ENCODE assay signal across 16 mouse cellular contexts in genomic region chr11:116846593-116847181, GRCm38 (mm10). TPM values are rescaled to one million over a fixed set of nuclear protein-coding genes. Genes with fewer than 3 reads are reported as not detected.
DNase-seq lines count a peak whose midpoint lies in the region; ATAC-seq and TF ChIP-seq lines count a peak whose summit lies in the region.
"Had no signal": no experiment of that assay in that cellular context is flagged by ENCODE, and none has a peak within 500 bp of the region (broad histone marks: within the 10 kb centered on the region; RNA-seq: fewer than 3 reads in every experiment).

No protein-coding gene starts in this region.

- TF ChIP-seq CTCF in midbrain, postnatal 0 days (IDR thresholded peaks at IDR 0.05) = no peak

- H3K4me1 ChIP-seq in forebrain, embryonic 15.5 days = peaks cover 59% of the 10 kb centered on the region
- H3K4me1 ChIP-seq in forebrain, embryonic 14.5 days (ENCODE audit: control insufficient read depth, insufficient read depth, low read length) = peaks cover 23% of the 10 kb centered on the region
- peaks cover 25% of the 10 kb centered on the region for H3K4me1 ChIP-seq in midbrain, embryonic 14.5 days (ENCODE audit: control insufficient read depth, insufficient read depth, low read length)
- H3K4me1 ChIP-seq in midbrain, postnatal 0 days (ENCODE audit: insufficient read depth, low read length) = peaks cover 3% of the 10 kb centered on the region; the same call in 1 of the 2 replicates
- H3K4me1 ChIP-seq in embryonic facial prominence, embryonic 15.5 days = peaks cover 27% of the 10 kb centered on the region

- H3K9me3 ChIP-seq in forebrain, embryonic 15.5 days = no peaks in the 10 kb centered on the region
- no peaks in the 10 kb centered on the region for H3K9me3 ChIP-seq in forebrain, embryonic 14.5 days (replicated peaks; ENCODE audit: control insufficient read depth, low read length)
- no peaks in the 10 kb centered on the region for H3K9me3 ChIP-seq in midbrain, embryonic 14.5 days (ENCODE audit: control insufficient read depth, low read length)
- H3K9me3 ChIP-seq in midbrain, postnatal 0 days (ENCODE audit: low read length) = no peaks in the 10 kb centered on the region
- H3K9me3 ChIP-seq in embryonic facial prominence, embryonic 15.5 days (replicated peaks) = no peaks in the 10 kb centered on the region
- H3K9me3 ChIP-seq: hindbrain, embryonic 12.5 days; kidney, embryonic 15.5 days had no signal

- H3K9ac ChIP-seq in forebrain, embryonic 15.5 days (replicated peaks) = no peak overlapping the region
- H3K9ac ChIP-seq in forebrain, embryonic 14.5 days (ENCODE audit: low read length) = no peak overlapping the region
- no peak overlapping the region for H3K9ac ChIP-seq in midbrain, embryonic 14.5 days (replicated peaks; ENCODE audit: low read length)
- H3K9ac ChIP-seq in midbrain, postnatal 0 days (replicated peaks; ENCODE audit: low read length, poor library complexity, severe bottlenecking) = no peak overlapping the region
- H3K9ac ChIP-seq in embryonic facial prominence, embryonic 15.5 days = no peak overlapping the region
- H3K9ac ChIP-seq: hindbrain, embryonic 12.5 days; kidney, embryonic 15.5 days had no signal

- no peak overlapping the region for H3K4me2 ChIP-seq in forebrain, embryonic 15.5 days (replicated peaks)
- no peak overlapping the region for H3K4me2 ChIP-seq in forebrain, embryonic 14.5 days (ENCODE audit: low read length)
- H3K4me2 ChIP-seq in midbrain, embryonic 14.5 days (ENCODE audit: low read length) = no peak overlapping the region
- H3K4me2 ChIP-seq in midbrain, postnatal 0 days (ENCODE audit: low read depth, low read length, poor library complexity, severe bottlenecking) = no peak overlapping the region
- H3K4me2 ChIP-seq in embryonic facial prominence, embryonic 15.5 days (replicated peaks) = no peak overlapping the region
- H3K4me2 ChIP-seq: hindbrain, embryonic 12.5 days; kidney, embryonic 15.5 days had no signal

- intact Hi-C loops in left cerebral cortex, postnatal 10 days (cut with DNase I) = no loop called here

- ATAC-seq in forebrain, embryonic 15.5 days (replicated peaks) = no peak
- no peak for ATAC-seq in forebrain, embryonic 14.5 days
- ATAC-seq in midbrain, embryonic 14.5 days (ENCODE audit: low FRiP score, low TSS enrichment) = no peak
- no peak for ATAC-seq in midbrain, postnatal 0 days (ENCODE audit: low FRiP score)
- no peak for ATAC-seq in embryonic facial prominence, embryonic 15.5 days (ENCODE audit: insufficient number of reproducible peaks, low FRiP score, low TSS enrichment, low read depth)

- H3K36me3 ChIP-seq in forebrain, embryonic 15.5 days = peaks cover 30% of the 10 kb centered on the region
- peaks cover 50% of the 10 kb centered on the region for H3K36me3 ChIP-seq in forebrain, embryonic 14.5 days (ENCODE audit: control insufficient read depth, insufficient read depth, low read length)
- H3K36me3 ChIP-seq in midbrain, embryonic 14.5 days (ENCODE audit: control insufficient read depth, insufficient read depth, low read length) = peaks cover 51% of the 10 kb centered on the region
- H3K36me3 ChIP-seq in midbrain, postnatal 0 days (ENCODE audit: insufficient read depth, low read length) = peaks cover 9% of the 10 kb centered on the region; the same call in 1 of the 2 replicates
- H3K36me3 ChIP-seq in embryonic facial prominence, embryonic 15.5 days = peaks cover 24% of the 10 kb centered on the region

- WGBS in forebrain, embryonic 15.5 days = 70% methylated on average over 4 of the region's 4 CpGs
- 78% methylated on average over 4 of the region's 4 CpGs for WGBS in forebrain, embryonic 14.5 days
- 75% methylated on average over 4 of the region's 4 CpGs for WGBS in midbrain, embryonic 14.5 days
- 73% methylated on average over 4 of the region's 4 CpGs for WGBS in midbrain, postnatal 0 days
- 74% methylated on average over 4 of the region's 4 CpGs for WGBS in embryonic facial prominence, embryonic 15.5 days

- peak overlapping the region; percentile 32; the same call in 1 of the 2 replicates for H3K27ac ChIP-seq in forebrain, embryonic 15.5 days (replicated peaks)
- H3K27ac ChIP-seq in forebrain, embryonic 14.5 days (ENCODE audit: low read depth, low read length) = no peak overlapping the region
- 0 out of 2 replicates have a peak overlapping the region, but pooled peaks have one; percentile 15 for H3K27ac ChIP-seq in midbrain, embryonic 14.5 days (replicated peaks; ENCODE audit: low read depth, low read length)
- H3K27ac ChIP-seq in midbrain, postnatal 0 days (ENCODE audit: low read depth, low read length) = no peak overlapping the region
- peak overlapping the region; percentile 13 for H3K27ac ChIP-seq in embryonic facial prominence, embryonic 15.5 days (replicated peaks)
- H3K27ac ChIP-seq: gastrocnemius, adult 2 months; heart, adult 2 months; hindbrain, embryonic 12.5 days; kidney, embryonic 15.5 days had no signal

- no peaks in the 10 kb centered on the region for H3K27me3 ChIP-seq in forebrain, embryonic 15.5 days
- no peaks in the 10 kb centered on the region for H3K27me3 ChIP-seq in forebrain, embryonic 14.5 days (replicated peaks; ENCODE audit: control insufficient read depth, insufficient read depth, low read length)
- H3K27me3 ChIP-seq in midbrain, embryonic 14.5 days (ENCODE audit: control insufficient read depth, insufficient read depth, low read length) = no peaks in the 10 kb centered on the region
- no peaks in the 10 kb centered on the region for H3K27me3 ChIP-seq in midbrain, postnatal 0 days (ENCODE audit: insufficient read depth, low read length)
- no peaks in the 10 kb centered on the region for H3K27me3 ChIP-seq in embryonic facial prominence, embryonic 15.5 days
- H3K27me3 ChIP-seq: hindbrain, embryonic 12.5 days; kidney, embryonic 15.5 days had no signal

- H3K4me3 ChIP-seq in forebrain, embryonic 15.5 days = no peak overlapping the region
- no peak overlapping the region for H3K4me3 ChIP-seq in forebrain, embryonic 14.5 days (ENCODE audit: low read depth, low read length)
- H3K4me3 ChIP-seq in midbrain, embryonic 14.5 days (replicated peaks; ENCODE audit: low read depth, low read length) = no peak overlapping the region
- H3K4me3 ChIP-seq in midbrain, postnatal 0 days (ENCODE audit: low read depth, low read length) = no peak overlapping the region
- H3K4me3 ChIP-seq in embryonic facial prominence, embryonic 15.5 days (replicated peaks) = no peak overlapping the region
- H3K4me3 ChIP-seq: gastrocnemius, adult 2 months; heart, adult 2 months; hindbrain, embryonic 12.5 days; kidney, embryonic 15.5 days had no signal

- no peak for DNase-seq in forebrain, embryonic 14.5 days (ENCODE audit: low spot score)
- DNase-seq in midbrain, embryonic 14.5 days = no peak
- DNase-seq in midbrain, postnatal 0 days (ENCODE audit: low spot score) = no peak
- DNase-seq in left cerebral cortex, postnatal 10 days (ENCODE audit: extremely low spot score in 1 of 2, low spot score in 2 of 2) = no peak
- DNase-seq in gastrocnemius, postnatal 4 days (ENCODE audit: low spot score in 2 of 2) = no peak
- DNase-seq: adrenal gland, adult 8-10 months; cerebellum, adult 11-12 months; gastrocnemius, adult 2 months; heart, adult 2 months; lung, adult 18-20 months; lung, postnatal 36 days; thymus, adult 2 months had no signal

RNA-seq across cellular contexts. Expression of gene Jmjd6, which starts 3.4 kb away (rescaled TPM):
- 76.7 and 78.5 TPM in 2 replicates for polyA plus RNA-seq in forebrain, embryonic 15.5 days (2015; fragmentation: Nextera tagmentation; extraction: Ambion mirVana)
- polyA plus RNA-seq in forebrain, embryonic 14.5 days (2014; fragmentation: Nextera tagmentation; extraction: Ambion mirVana) = 64.6 and 81.1 TPM in 2 replicates
- 70.8 and 81.4 TPM in 2 replicates for polyA plus RNA-seq in midbrain, embryonic 14.5 days (2014; fragmentation: Nextera tagmentation; extraction: Ambion mirVana)
- 38.1 and 43.6 TPM in 2 replicates for total RNA-seq in midbrain, postnatal 0 days (2014; rRNA removed)
- polyA plus RNA-seq in midbrain, postnatal 0 days (2015; fragmentation: Nextera tagmentation; extraction: Ambion mirVana) = 48.8 and 49.8 TPM in 2 replicates
- 74.1 and 79.1 TPM in 2 replicates for polyA plus RNA-seq in embryonic facial prominence, embryonic 15.5 days (2015; fragmentation: Nextera tagmentation; extraction: Ambion mirVana)
- 10 to 100 TPM; 27.7 to 29.3 TPM for total RNA-seq in left cerebral cortex, postnatal 10 days (2021)
- 10 to 100 TPM; 35.6 to 39.7 TPM for total RNA-seq in gastrocnemius, postnatal 4 days (2021)

RNA-seq across cellular contexts. Expression of gene Mettl23, which starts 3.6 kb away (rescaled TPM):
- 81.9 and 87.5 TPM in 2 replicates for polyA plus RNA-seq in forebrain, embryonic 15.5 days (2015; fragmentation: Nextera tagmentation; extraction: Ambion mirVana)
- 79.2 and 100 TPM in 2 replicates for polyA plus RNA-seq in forebrain, embryonic 14.5 days (2014; fragmentation: Nextera tagmentation; extraction: Ambion mirVana)
- 80.4 and 87.6 TPM in 2 replicates for polyA plus RNA-seq in midbrain, embryonic 14.5 days (2014; fragmentation: Nextera tagmentation; extraction: Ambion mirVana)
- 28.9 and 32.2 TPM in 2 replicates for total RNA-seq in midbrain, postnatal 0 days (2014; rRNA removed)
- 47.4 and 48.4 TPM in 2 replicates for polyA plus RNA-seq in midbrain, postnatal 0 days (2015; fragmentation: Nextera tagmentation; extraction: Ambion mirVana)
- 75.9 and 79.9 TPM in 2 replicates for polyA plus RNA-seq in embryonic facial prominence, embryonic 15.5 days (2015; fragmentation: Nextera tagmentation; extraction: Ambion mirVana)
- 10 to 100 TPM; 26.7 to 29.4 TPM for total RNA-seq in left cerebral cortex, postnatal 10 days (2021)
- total RNA-seq in gastrocnemius, postnatal 4 days (2021) = 10 to 100 TPM; 23.7 to 26.6 TPM

RNA-seq across cellular contexts. Expression of gene Mfsd11, which starts 5.6 kb away (rescaled TPM):
- 49.8 and 54.9 TPM in 2 replicates for polyA plus RNA-seq in forebrain, embryonic 15.5 days (2015; fragmentation: Nextera tagmentation; extraction: Ambion mirVana)
- polyA plus RNA-seq in forebrain, embryonic 14.5 days (2014; fragmentation: Nextera tagmentation; extraction: Ambion mirVana) = 31.8 and 46.6 TPM in 2 replicates
- 51.3 and 52.8 TPM in 2 replicates for polyA plus RNA-seq in midbrain, embryonic 14.5 days (2014; fragmentation: Nextera tagmentation; extraction: Ambion mirVana)
- 36.0 and 57.0 TPM in 2 replicates for total RNA-seq in midbrain, postnatal 0 days (2014; rRNA removed)
- 54.8 and 64.1 TPM in 2 replicates for polyA plus RNA-seq in midbrain, postnatal 0 days (2015; fragmentation: Nextera tagmentation; extraction: Ambion mirVana)
- polyA plus RNA-seq in embryonic facial prominence, embryonic 15.5 days (2015; fragmentation: Nextera tagmentation; extraction: Ambion mirVana) = 44.8 and 51.2 TPM in 2 replicates
- 10 to 100 TPM; 39.8 to 49.4 TPM for total RNA-seq in left cerebral cortex, postnatal 10 days (2021)
- total RNA-seq in gastrocnemius, postnatal 4 days (2021) = 10 to 100 TPM; 42.8 to 43.1 TPM

RNA-seq across cellular contexts. Expression of gene Srsf2, which starts 6.2 kb away (rescaled TPM):
- polyA plus RNA-seq in forebrain, embryonic 15.5 days (2015; fragmentation: Nextera tagmentation; extraction: Ambion mirVana) = 637 and 680 TPM in 2 replicates
- polyA plus RNA-seq in forebrain, embryonic 14.5 days (2014; fragmentation: Nextera tagmentation; extraction: Ambion mirVana) = 639 and 644 TPM in 2 replicates
- polyA plus RNA-seq in midbrain, embryonic 14.5 days (2014; fragmentation: Nextera tagmentation; extraction: Ambion mirVana) = 650 and 686 TPM in 2 replicates
- 196 and 259 TPM in 2 replicates for total RNA-seq in midbrain, postnatal 0 days (2014; rRNA removed)
- 460 and 484 TPM in 2 replicates for polyA plus RNA-seq in midbrain, postnatal 0 days (2015; fragmentation: Nextera tagmentation; extraction: Ambion mirVana)
- 694 and 715 TPM in 2 replicates for polyA plus RNA-seq in embryonic facial prominence, embryonic 15.5 days (2015; fragmentation: Nextera tagmentation; extraction: Ambion mirVana)
- total RNA-seq in left cerebral cortex, postnatal 10 days (2021) = 100 to 1,000 TPM; 196 to 199 TPM
- total RNA-seq in gastrocnemius, postnatal 4 days (2021) = 100 to 1,000 TPM; 181 to 207 TPM

RNA-seq across cellular contexts. Expression of gene Mxra7, which starts 18.8 kb away (rescaled TPM):
- polyA plus RNA-seq in forebrain, embryonic 15.5 days (2015; fragmentation: Nextera tagmentation; extraction: Ambion mirVana) = 7.6 and 10.7 TPM in 2 replicates
- 3.6 and 3.8 TPM in 2 replicates for polyA plus RNA-seq in forebrain, embryonic 14.5 days (2014; fragmentation: Nextera tagmentation; extraction: Ambion mirVana)
- polyA plus RNA-seq in midbrain, embryonic 14.5 days (2014; fragmentation: Nextera tagmentation; extraction: Ambion mirVana) = 20.7 and 20.9 TPM in 2 replicates
- 23.3 and 39.1 TPM in 2 replicates for total RNA-seq in midbrain, postnatal 0 days (2014; rRNA removed)
- 29.3 and 32.1 TPM in 2 replicates for polyA plus RNA-seq in midbrain, postnatal 0 days (2015; fragmentation: Nextera tagmentation; extraction: Ambion mirVana)
- 24.8 and 32.3 TPM in 2 replicates for polyA plus RNA-seq in embryonic facial prominence, embryonic 15.5 days (2015; fragmentation: Nextera tagmentation; extraction: Ambion mirVana)
- total RNA-seq in left cerebral cortex, postnatal 10 days (2021) = 10 to 100 TPM; 13.2 to 15.0 TPM
- 10 to 100 TPM; 54.5 to 65.3 TPM for total RNA-seq in gastrocnemius, postnatal 4 days (2021)

Comparison
In these comparisons a context has a peak if more than half of its experiments do, and no peak if none do; other contexts are left out.
1. H3K27ac ChIP-seq: peak in forebrain, embryonic 15.5 days (single experiment), midbrain, embryonic 14.5 days (single experiment) and embryonic facial prominence, embryonic 15.5 days (single experiment); none in forebrain, embryonic 14.5 days (single experiment) and midbrain, postnatal 0 days (single experiment).